Mouse (Mus musculus) lung, embryonic 14.5 days (tissue): ENCODE measurements around the gene Tgfb1. TPM values are rescaled to one million over a fixed set of nuclear protein-coding genes. Genes with fewer than 3 reads are reported as not detected.

ENCODE experiments used
- ATAC-seq: fragments of 200-750 bp; cut with Nextera tagmentation; 2 replicates; pipeline ENCODE4 v1.8.0; 2017; ENCODE audit warnings: mild to moderate bottlenecking, moderate TSS enrichment, moderate library complexity; ENCODE audit not compliant: insufficient read depth
- DNase-seq: peaks from one replicate; pipeline ENCODE4 v3.0.0-alpha.2; 2015
- H3K27ac ChIP-seq: fragments of 300-500 bp; sonication (generic); 2 replicates; pipeline ENCODE4 v1.5.1; 2014; ENCODE audit warnings: low read depth, mild to moderate bottlenecking, moderate library complexity
- H3K27me3 ChIP-seq: fragments of 300-500 bp; sonication (generic); 2 replicates; pipeline ENCODE4 v1.6.1; 2014; ENCODE audit warnings: low read length, control low read depth; ENCODE audit not compliant: insufficient read depth
- H3K36me3 ChIP-seq: fragments of 300-500 bp; sonication (generic); 2 replicates; pipeline ENCODE4 v1.6.1; 2014; ENCODE audit warnings: control low read depth; ENCODE audit not compliant: insufficient read depth
- H3K4me1 ChIP-seq: fragments of 300-500 bp; sonication (generic); 2 replicates; pipeline ENCODE4 v1.6.1; 2014; ENCODE audit warnings: antibody characterized with exemption, control low read depth; ENCODE audit not compliant: insufficient read depth
- H3K4me2 ChIP-seq: fragments of 300-500 bp; sonication (generic); 2 replicates; pipeline ENCODE4 v1.6.1; 2014; ENCODE audit warnings: mild to moderate bottlenecking
- H3K4me3 ChIP-seq: fragments of 300-500 bp; sonication (generic); 2 replicates; pipeline ENCODE4 v1.5.1; 2014; ENCODE audit warnings: low read depth, low read length
- H3K9ac ChIP-seq: fragments of 300-500 bp; sonication (generic); 2 replicates; pipeline ENCODE4 v1.6.1; 2014
- H3K9me3 ChIP-seq: fragments of 300-500 bp; sonication (generic); 2 replicates; pipeline ENCODE4 v1.6.1; 2016; ENCODE audit warnings: low read depth, low read length, control low read depth
- CTCF ChIP-seq: IDR thresholded peaks from 2 replicates; pipeline ENCODE4 v1.5.1; 2016; ENCODE audit warnings: antibody characterized with exemption, low read depth
- WGBS: fragments of 180-500 bp; shearing (Covaris S2); extraction: QIAGEN DNeasy Blood & Tissue Kit; methylation state at CpG from one replicate; pipeline ENCODE4 v1.1.7; 2014; 5-methylcytosine and 5-hydroxymethylcytosine counted together
- polyA plus RNA-seq: library from polyadenylated mRNA; unstranded; fragments of >200 nt; fragmentation: Nextera tagmentation; extraction: Ambion mirVana; gene quantifications from 2 replicates; pipeline ENCODE4 v1.2.1, GENCODE M21; 2014

The Tgfb1 gene
- polyA plus RNA-seq, 1 experiment from 2014 or later, result 4.1 TPM

GRCm38 (mm10) chr7:25649839-25650238 lies 37.0 kb upstream of the Tgfb1 start:
- DNase-seq, result no peak
- Histone ChIP-seq H3K4me2 (no peak overlapping the region), H3K36me3 (no peaks in the 10 kb centered on the region), H3K27ac (no peak overlapping the region), H3K9ac (no peak overlapping the region), H3K9me3 (no peaks in the 10 kb centered on the region), H3K4me3 (no peak overlapping the region), H3K4me1 (no peaks in the 10 kb centered on the region), H3K27me3 (no peaks in the 10 kb centered on the region)
- 67% methylated on average over 5 of the region's 5 CpGs for WGBS
- TF ChIP-seq CTCF, result no peak
- no peak for ATAC-seq

GRCm38 (mm10) chr7:25651281-25651680 lies 35.5 kb upstream of the Tgfb1 start:
- H3K27me3 ChIP-seq, result no peaks in the 10 kb centered on the region
- no peaks in the 10 kb centered on the region for H3K9me3 ChIP-seq
- DNase-seq, result no peak
- no peak for TF ChIP-seq CTCF
- 89% methylated on average over 8 of the region's 8 CpGs for WGBS
- no peak overlapping the region for H3K27ac ChIP-seq
- H3K4me3 ChIP-seq, result no peak overlapping the region
- no peak overlapping the region for H3K4me2 ChIP-seq
- H3K9ac ChIP-seq, result no peak overlapping the region
- H3K36me3 ChIP-seq, result no peaks in the 10 kb centered on the region
- H3K4me1 ChIP-seq, result no peaks in the 10 kb centered on the region
- ATAC-seq, result no peak

- Histone ChIP-seq H3K27ac (no peak overlapping the region), H3K4me1 (no peaks in the 10 kb centered on the region), H3K9me3 (no peaks in the 10 kb centered on the region), H3K9ac (no peak overlapping the region), H3K4me2 (no peak overlapping the region), H3K4me3 (no peak overlapping the region), H3K27me3 (no peaks in the 10 kb centered on the region), H3K36me3 (no peaks in the 10 kb centered on the region)
- 65% methylated on average over 12 of the region's 12 CpGs for WGBS
- TF ChIP-seq CTCF, result no peak
- ATAC-seq, result no peak
- DNase-seq, result no peak
These were observed 34.5 kb upstream of the Tgfb1 start for GRCm38 (mm10) chr7:25652244-25652759.

GRCm38 (mm10) chr7:25655601-25656428 lies 31.0 kb upstream of the Tgfb1 start:
- Histone ChIP-seq H3K4me3 (no peak overlapping the region), H3K27me3 (no peaks in the 10 kb centered on the region), H3K4me2 (no peak overlapping the region), H3K9ac (no peak overlapping the region), H3K4me1 (0 out of 2 replicates have a peak, but pooled peaks cover 6% of the 10 kb centered on the region), H3K36me3 (no peaks in the 10 kb centered on the region), H3K27ac (no peak overlapping the region), H3K9me3 (no peaks in the 10 kb centered on the region)
- no peak for ATAC-seq
- TF ChIP-seq CTCF, result no peak
- WGBS, result 72% methylated on average over 11 of the region's 11 CpGs
- DNase-seq, result no peak

- Histone ChIP-seq H3K4me3 (peak overlapping the region; percentile 62), H3K9ac (peak overlapping the region; percentile 63), H3K36me3 (peaks cover 14% of the 10 kb centered on the region; the same call in 1 of the 2 replicates), H3K27ac (no peak overlapping the region), H3K4me1 (0 out of 2 replicates have a peak, but pooled peaks cover 6% of the 10 kb centered on the region), H3K4me2 (peak overlapping the region; percentile 66), H3K9me3 (no peaks in the 10 kb centered on the region), H3K27me3 (no peaks in the 10 kb centered on the region)
- DNase-seq (peak; percentile 14), ATAC-seq (no peak)
- WGBS, result 24% methylated on average over 10 of the region's 10 CpGs
- TF ChIP-seq CTCF, result no peak
These were observed 29.0 kb upstream of the Tgfb1 start for GRCm38 (mm10) chr7:25657785-25658184.

- Histone ChIP-seq H3K4me2 (peak within 1 kb of the TSS; percentile 76), H3K27me3 (no peaks in the 10 kb centered on the region), H3K9ac (peak within 1 kb of the TSS; percentile 63), H3K27ac (0 out of 2 replicates have a peak within 1 kb of the TSS, but pooled peaks have one; percentile 48), H3K4me1 (0 out of 2 replicates have a peak, but pooled peaks cover 6% of the 10 kb centered on the region), H3K9me3 (no peaks in the 10 kb centered on the region), H3K4me3 (peak within 1 kb of the TSS; percentile 62), H3K36me3 (peaks cover 24% of the 10 kb centered on the region; the same call in 1 of the 2 replicates)
- DNase-seq (peak; percentile 100), ATAC-seq (peak; percentile 98)
- WGBS, result under 1% methylated on average over 50 of the region's 50 CpGs
- TF ChIP-seq CTCF, result no peak
These were observed 27.9 kb upstream of the Tgfb1 start, which contains the start of the genes Bckdha and Exosc5 for GRCm38 (mm10) chr7:25658657-25659472. Gene Bckdha (minus strand): TSS chr7:25658981. Gene Exosc5 (plus strand): TSS chr7:25659164.
